Mouse (Mus musculus): ENCODE data around the gene Nat8f2.

The Nat8f2 gene

GRCm38 (mm10) chr6:85823382-85824090 lies 45.4 kb downstream of the Nat8f2 start:
- TF ChIP-seq GATA4 (IDR thresholded peaks at IDR 0.05; ENCODE audit: insufficient replicate concordance, low read length) = peak; percentile 43; the same call in 1 of the 2 replicates

DNA sequence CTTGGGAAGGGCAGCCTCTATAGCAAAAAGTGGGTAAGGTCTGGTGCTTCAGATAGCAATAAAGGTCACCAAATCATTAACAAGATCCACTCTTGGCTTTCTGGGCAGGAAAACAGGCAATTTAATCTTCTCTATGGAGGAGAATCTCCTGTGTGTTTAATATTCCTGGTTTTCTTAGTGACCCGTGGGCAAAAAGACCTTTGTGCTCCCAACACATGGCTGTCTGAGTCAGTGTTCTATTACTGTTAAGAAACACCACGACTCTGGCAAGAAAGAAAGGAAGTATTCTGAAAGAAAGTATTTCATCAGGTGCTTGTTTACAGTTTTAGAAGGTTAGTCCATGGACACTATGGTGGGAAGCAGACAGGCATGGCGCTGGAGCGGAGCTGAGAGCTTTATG lies 46.7 kb downstream of the Nat8f2 start:
- no peak for TF ChIP-seq GATA4 (IDR thresholded peaks at IDR 0.05; ENCODE audit: insufficient replicate concordance, low read length)

- TF ChIP-seq GATA4 (IDR thresholded peaks at IDR 0.05; ENCODE audit: insufficient replicate concordance, low read length) = no peak
These were observed 48.1 kb downstream of the Nat8f2 start, which contains the start of the genes Nat8f6 and Nat8f5 for GRCm38 (mm10) chr6:85820837-85821236. Nat8f6 (minus strand) TSS chr6:85820954. Nat8f5 (minus strand) TSS chr6:85820972.

DNA sequence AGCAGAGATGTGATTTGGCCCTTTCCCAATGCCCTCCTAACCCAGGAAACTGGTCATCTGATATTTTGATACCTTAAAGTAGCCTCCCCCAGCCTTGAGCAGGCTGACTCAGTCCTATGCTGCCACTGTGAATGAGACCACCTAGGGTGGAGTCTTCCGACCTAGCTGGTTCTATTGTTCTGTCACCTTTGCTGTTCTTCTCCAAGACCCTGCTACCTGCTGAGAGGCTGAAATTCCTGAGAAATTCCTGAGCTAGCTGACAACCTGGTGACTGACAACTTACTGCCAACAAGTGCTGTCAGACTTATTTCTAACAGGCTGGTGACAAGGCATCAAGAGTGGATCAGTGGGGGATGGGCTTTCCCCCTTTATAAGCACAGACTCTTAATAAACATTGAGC lies 50.6 kb downstream of the Nat8f2 start:
- no peak for TF ChIP-seq GATA4 (IDR thresholded peaks at IDR 0.05; ENCODE audit: insufficient replicate concordance, low read length)

Data from liver, adult (tissue).